Mouse (Mus musculus) liver, embryonic 16.5 days (tissue): ENCODE data around the gene Zfp286. TPM values are rescaled to one million over a fixed set of nuclear protein-coding genes. Genes with fewer than 3 reads are reported as not detected.

ENCODE experiments used
- ATAC-seq: fragments of 200-750 bp; cut with Nextera tagmentation; 2 replicates; pipeline ENCODE4 v1.8.0; 2017; ENCODE audit warnings: low read depth, mild to moderate bottlenecking, moderate number of reproducible peaks, moderate library complexity
- H3K27ac ChIP-seq: fragments of 300-500 bp; sonication (generic); 2 replicates; pipeline ENCODE4 v1.5.1; 2014; ENCODE audit warnings: mild to moderate bottlenecking, low read length
- H3K27me3 ChIP-seq: fragments of 300-500 bp; sonication (generic); 2 replicates; pipeline ENCODE4 v1.6.1; 2014; ENCODE audit warnings: low read depth, low read length, mixed read lengths; ENCODE audit not compliant: control insufficient read depth, insufficient read depth
- H3K36me3 ChIP-seq: fragments of 300-500 bp; sonication (generic); 2 replicates; pipeline ENCODE4 v1.6.1; 2014; ENCODE audit warnings: mild to moderate bottlenecking; ENCODE audit not compliant: control insufficient read depth, insufficient read depth
- H3K4me1 ChIP-seq: fragments of 300-500 bp; sonication (generic); 2 replicates; pipeline ENCODE4 v1.6.1; 2014; ENCODE audit warnings: low read depth, low read length, mixed read lengths; ENCODE audit not compliant: control insufficient read depth
- H3K4me2 ChIP-seq: fragments of 300-500 bp; sonication (generic); 2 replicates; pipeline ENCODE4 v1.6.1; 2014; ENCODE audit warnings: low read depth, low read length, mixed read lengths
- H3K4me3 ChIP-seq: fragments of 300-500 bp; sonication (generic); 2 replicates; pipeline ENCODE4 v1.5.1; 2014; ENCODE audit warnings: low read depth, mild to moderate bottlenecking, low read length
- H3K9ac ChIP-seq: fragments of 300-500 bp; sonication (generic); 2 replicates; pipeline ENCODE4 v1.6.1; 2014; ENCODE audit warnings: low read depth, low read length
- H3K9me3 ChIP-seq: fragments of 300-500 bp; sonication (generic); replicated peaks from 2 replicates; pipeline ENCODE4 v1.6.1; 2016; ENCODE audit warnings: low read length; ENCODE audit not compliant: control insufficient read depth
- WGBS: fragments of 180-500 bp; shearing (Covaris S2); extraction: QIAGEN DNeasy Blood & Tissue Kit; methylation state at CpG from one replicate; pipeline ENCODE4 v1.1.7; 2014; ENCODE audit not compliant: insufficient replicate concordance; 5-methylcytosine and 5-hydroxymethylcytosine counted together
- polyA plus RNA-seq: library from polyadenylated mRNA; unstranded; fragments of >200 nt; fragmentation: Nextera tagmentation; extraction: Ambion mirVana; gene quantifications from 2 replicates; pipeline ENCODE4 v1.2.1, GENCODE M21; 2015

The Zfp286 gene
- polyA plus RNA-seq, 1 experiment from 2014 or later = 0.66 TPM

GRCm38 (mm10) chr11:62813497-62813896 lies 24.2 kb upstream of the Zfp286 start:
- H3K9ac ChIP-seq = no peak overlapping the region
- ATAC-seq = no peak
- H3K4me2 ChIP-seq = no peak overlapping the region
- no peaks in the 10 kb centered on the region for H3K36me3 ChIP-seq
- no peak overlapping the region for H3K4me3 ChIP-seq
- no peak overlapping the region for H3K27ac ChIP-seq
- no peaks in the 10 kb centered on the region for H3K9me3 ChIP-seq
- 30% methylated on average over 1 of the region's 1 CpGs for WGBS
- H3K4me1 ChIP-seq = no peaks in the 10 kb centered on the region
- H3K27me3 ChIP-seq = no peaks in the 10 kb centered on the region

- Histone ChIP-seq H3K9me3 (no peaks in the 10 kb centered on the region), H3K9ac (no peak overlapping the region), H3K4me2 (no peak overlapping the region), H3K4me1 (no peaks in the 10 kb centered on the region), H3K27ac (no peak overlapping the region), H3K36me3 (no peaks in the 10 kb centered on the region), H3K27me3 (no peaks in the 10 kb centered on the region), H3K4me3 (no peak overlapping the region)
- WGBS = 62% methylated on average over 6 of the region's 6 CpGs
- ATAC-seq = no peak
Observed at GRCm38 (mm10) chr11:62812268-62812667, 23.0 kb upstream of the Zfp286 start.

GRCm38 (mm10) chr11:62809201-62809600 lies 19.9 kb upstream of the Zfp286 start:
- Histone ChIP-seq H3K36me3 (no peaks in the 10 kb centered on the region), H3K4me1 (no peaks in the 10 kb centered on the region), H3K4me2 (no peak overlapping the region), H3K9me3 (no peaks in the 10 kb centered on the region), H3K9ac (no peak overlapping the region), H3K27ac (no peak overlapping the region), H3K27me3 (no peaks in the 10 kb centered on the region), H3K4me3 (no peak overlapping the region)
- ATAC-seq = no peak
- 47% methylated on average over 4 of the region's 4 CpGs for WGBS

GRCm38 (mm10) chr11:62807965-62808364 lies 18.7 kb upstream of the Zfp286 start:
- no peak overlapping the region for H3K4me2 ChIP-seq
- no peak overlapping the region for H3K9ac ChIP-seq
- no peaks in the 10 kb centered on the region for H3K9me3 ChIP-seq
- H3K27me3 ChIP-seq = no peaks in the 10 kb centered on the region
- H3K27ac ChIP-seq = no peak overlapping the region
- no peak for ATAC-seq
- H3K36me3 ChIP-seq = no peaks in the 10 kb centered on the region
- no peaks in the 10 kb centered on the region for H3K4me1 ChIP-seq
- WGBS = 57% methylated on average over 2 of the region's 2 CpGs
- no peak overlapping the region for H3K4me3 ChIP-seq

- WGBS = 47% methylated on average over 13 of the region's 13 CpGs
- H3K4me2 ChIP-seq = no peak overlapping the region
- no peaks in the 10 kb centered on the region for H3K9me3 ChIP-seq
- ATAC-seq = no peak
- H3K36me3 ChIP-seq = no peaks in the 10 kb centered on the region
- no peak overlapping the region for H3K9ac ChIP-seq
- no peaks in the 10 kb centered on the region for H3K4me1 ChIP-seq
- no peak overlapping the region for H3K27ac ChIP-seq
- no peaks in the 10 kb centered on the region for H3K27me3 ChIP-seq
- no peak overlapping the region for H3K4me3 ChIP-seq
Observed at GRCm38 (mm10) chr11:62804119-62804518, 14.9 kb upstream of the Zfp286 start.

- Histone ChIP-seq H3K36me3 (no peaks in the 10 kb centered on the region), H3K27ac (no peak overlapping the region), H3K9me3 (no peaks in the 10 kb centered on the region), H3K4me3 (peak overlapping the region; percentile 55), H3K4me1 (0 out of 2 replicates have a peak, but pooled peaks cover 3% of the 10 kb centered on the region), H3K9ac (no peak overlapping the region), H3K27me3 (no peaks in the 10 kb centered on the region), H3K4me2 (peak overlapping the region; percentile 75)
- WGBS = 47% methylated on average over 3 of the region's 3 CpGs
- ATAC-seq = no peak
Observed at GRCm38 (mm10) chr11:62789617-62789936, 315 bp upstream of the Zfp286 start.

GRCm38 (mm10) chr11:62776510-62776909 lies 12.8 kb downstream of the Zfp286 start:
- H3K36me3 ChIP-seq = peaks cover 5% of the 10 kb centered on the region
- H3K4me1 ChIP-seq = no peaks in the 10 kb centered on the region
- WGBS = 70% methylated on average over 7 of the region's 7 CpGs
- no peak overlapping the region for H3K4me3 ChIP-seq
- no peak overlapping the region for H3K9ac ChIP-seq
- no peak for ATAC-seq
- H3K9me3 ChIP-seq = peaks cover 11% of the 10 kb centered on the region
- no peaks in the 10 kb centered on the region for H3K27me3 ChIP-seq
- H3K4me2 ChIP-seq = no peak overlapping the region
- H3K27ac ChIP-seq = no peak overlapping the region

GRCm38 (mm10) chr11:62760755-62761457 lies 28.4 kb downstream of the Zfp286 start:
- WGBS = 54% methylated on average over 9 of the region's 9 CpGs
- Histone ChIP-seq H3K27me3 (peaks cover 2% of the 10 kb centered on the region; the same call in 1 of the 2 replicates), H3K4me2 (no peak overlapping the region), H3K36me3 (no peaks in the 10 kb centered on the region), H3K27ac (no peak overlapping the region), H3K9me3 (no peaks in the 10 kb centered on the region), H3K9ac (no peak overlapping the region), H3K4me3 (no peak overlapping the region), H3K4me1 (no peaks in the 10 kb centered on the region)
- ATAC-seq = no peak

GRCm38 (mm10) chr11:62758491-62758890 lies 30.8 kb downstream of the Zfp286 start:
- Histone ChIP-seq H3K4me2 (no peak overlapping the region), H3K9me3 (no peaks in the 10 kb centered on the region), H3K9ac (no peak overlapping the region), H3K27ac (no peak overlapping the region), H3K36me3 (no peaks in the 10 kb centered on the region), H3K4me1 (no peaks in the 10 kb centered on the region), H3K4me3 (no peak overlapping the region), H3K27me3 (peaks cover 2% of the 10 kb centered on the region; the same call in 1 of the 2 replicates)
- 79% methylated on average over 11 of the region's 11 CpGs for WGBS
- ATAC-seq = no peak
